Mouse (Mus musculus) erythroblast, embryonic 14.5 days (primary cell): ENCODE measurements around the gene Ppme1.

Experiments used
- GATA1 ChIP-seq: IDR thresholded peaks from 2 replicates; pipeline ENCODE4 v1.6.1; 2012; ENCODE audit warnings: low read length, inconsistent platforms, mixed read lengths
- TAL1 ChIP-seq: IDR thresholded peaks from 3 replicates; pipeline ENCODE4 v1.6.1; 2012; ENCODE audit warnings: low read length, inconsistent platforms, mixed read lengths

- TF ChIP-seq GATA1 = no peak
- no peak for TF ChIP-seq TAL1
These were observed 9.1 kb upstream of the Ppme1 start for GRCm38 (mm10) chr7:100381161-100381560.
